Mouse (Mus musculus): ENCODE results near the gene Vmn2r39. TPM values are rescaled to one million over a fixed set of nuclear protein-coding genes. Genes with fewer than 3 reads are reported as not detected.
"Not testable (repeated sequence)": the region's sequence is repeated elsewhere in the genome, so short reads cannot be mapped to it uniquely, and the experiment has no call there.

Gene Vmn2r39
- not detected in 2 replicates for total RNA-seq (2014; fragmentation: Nextera tagmentation)
- total RNA-seq (2017): 0.06 TPM in 1 of 2 replicates, not detected in the other
- polyA plus RNA-seq (2012): not detected in 2 replicates

DNA sequence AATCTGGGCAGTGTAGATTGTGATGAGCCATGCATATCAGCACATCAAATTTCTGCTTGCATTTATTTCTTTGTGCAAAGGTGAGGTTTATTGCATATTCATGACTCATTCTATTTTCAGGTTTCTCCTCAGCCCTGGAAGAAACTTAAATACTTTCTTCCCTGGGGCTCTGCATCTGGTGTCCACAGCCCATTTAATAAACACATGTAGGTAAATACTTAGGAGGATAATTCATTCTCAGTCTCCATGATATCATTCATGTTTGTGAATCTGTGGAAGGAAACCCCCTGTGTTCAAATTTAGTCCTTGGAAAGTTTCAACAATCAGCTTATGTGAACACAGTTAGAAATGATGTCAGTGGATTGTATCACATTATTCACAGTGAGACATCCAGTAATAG is at the start of gene Vmn2r39:
Gene Vmn2r39, minus strand, starts transcription at position 101 of the 400 bp plus-strand sequence.
- not testable (repeated sequence) for H3K4me3 ChIP-seq (ENCODE audit: low read depth, low read length); H3K4me1 ChIP-seq (ENCODE audit: insufficient read depth, low read depth, low read length); H3K36me3 ChIP-seq (replicated peaks); H3K27me3 ChIP-seq (ENCODE audit: insufficient read depth, low read length); H3K9me3 ChIP-seq (replicated peaks); ATAC-seq (ENCODE audit: extremely low read depth, insufficient number of reproducible peaks, low FRiP score, poor library complexity, severe bottlenecking); DNase-seq (ENCODE audit: low spot score)

DNA sequence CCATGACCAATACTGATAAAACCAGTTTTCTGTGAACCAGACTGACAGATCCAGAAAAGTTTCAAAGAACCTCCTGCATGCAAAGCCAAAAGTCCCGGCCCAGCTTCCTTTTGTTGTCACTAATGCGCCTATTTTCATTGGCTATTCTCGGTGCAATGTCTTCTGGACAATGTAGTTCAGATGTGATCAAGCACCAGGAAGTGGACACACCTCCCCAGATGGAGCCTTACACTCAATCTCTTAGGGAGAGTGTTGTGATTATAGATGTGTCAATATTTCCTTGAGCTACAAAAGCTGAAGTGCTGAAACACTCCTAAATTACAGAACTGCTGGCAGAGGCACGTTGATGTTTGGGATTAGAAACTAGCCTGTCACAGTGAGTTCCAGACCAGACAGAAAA is 34.8 kb upstream of the Vmn2r39 start:
- H3K9me3 ChIP-seq (replicated peaks); H3K36me3 ChIP-seq (replicated peaks); ATAC-seq (ENCODE audit: extremely low read depth, insufficient number of reproducible peaks, low FRiP score, poor library complexity, severe bottlenecking); H3K27me3 ChIP-seq (ENCODE audit: insufficient read depth, low read length); H3K4me3 ChIP-seq (ENCODE audit: low read depth, low read length); DNase-seq (ENCODE audit: low spot score); H3K4me1 ChIP-seq (ENCODE audit: insufficient read depth, low read depth, low read length): not testable (repeated sequence)

Other genes with a start within 250 kb of the Vmn2r39 start
- gene Vmn2r40, start 99.4 kb downstream of the Vmn2r39 start, total RNA-seq (2014; fragmentation: Nextera tagmentation): not detected in 2 replicates
- not detected in 2 replicates for gene Vmn2r40, start 99.4 kb downstream of the Vmn2r39 start, total RNA-seq (2017)
- gene Vmn2r40, start 99.4 kb downstream of the Vmn2r39 start, polyA plus RNA-seq (2012): not detected in 2 replicates
- gene Vmn2r38, start 67.1 kb upstream of the Vmn2r39 start, total RNA-seq (2014; fragmentation: Nextera tagmentation): not detected in 2 replicates
- 0.16 TPM in 1 of 2 replicates, not detected in the other for gene Vmn2r38, start 67.1 kb upstream of the Vmn2r39 start, total RNA-seq (2017)
- gene Vmn2r38, start 67.1 kb upstream of the Vmn2r39 start, polyA plus RNA-seq (2012): 0.01 TPM in 1 of 2 replicates, not detected in the other
- gene Vmn2r37, start 192.9 kb upstream of the Vmn2r39 start, total RNA-seq (2014; fragmentation: Nextera tagmentation): not detected in 2 replicates
- gene Vmn2r37, start 192.9 kb upstream of the Vmn2r39 start, total RNA-seq (2017): 0.11 TPM in 1 of 2 replicates, not detected in the other
- not detected in 2 replicates for gene Vmn2r37, start 192.9 kb upstream of the Vmn2r39 start, polyA plus RNA-seq (2012)